Mouse (Mus musculus): ENCODE data around the gene Ankrd52. TPM values are rescaled to one million over a fixed set of nuclear protein-coding genes. Genes with fewer than 3 reads are reported as not detected.
"Not testable (repeated sequence)": the region's sequence is repeated elsewhere in the genome, so short reads cannot be mapped to it uniquely, and the experiment has no call there.

The Ankrd52 gene
- total RNA-seq (2021) = 10 to 100 TPM; 46.5 to 47.5 TPM
- long read RNA-seq, experiment 1 = 0 reads
- long read RNA-seq, experiment 2 = 0 reads

DNA sequence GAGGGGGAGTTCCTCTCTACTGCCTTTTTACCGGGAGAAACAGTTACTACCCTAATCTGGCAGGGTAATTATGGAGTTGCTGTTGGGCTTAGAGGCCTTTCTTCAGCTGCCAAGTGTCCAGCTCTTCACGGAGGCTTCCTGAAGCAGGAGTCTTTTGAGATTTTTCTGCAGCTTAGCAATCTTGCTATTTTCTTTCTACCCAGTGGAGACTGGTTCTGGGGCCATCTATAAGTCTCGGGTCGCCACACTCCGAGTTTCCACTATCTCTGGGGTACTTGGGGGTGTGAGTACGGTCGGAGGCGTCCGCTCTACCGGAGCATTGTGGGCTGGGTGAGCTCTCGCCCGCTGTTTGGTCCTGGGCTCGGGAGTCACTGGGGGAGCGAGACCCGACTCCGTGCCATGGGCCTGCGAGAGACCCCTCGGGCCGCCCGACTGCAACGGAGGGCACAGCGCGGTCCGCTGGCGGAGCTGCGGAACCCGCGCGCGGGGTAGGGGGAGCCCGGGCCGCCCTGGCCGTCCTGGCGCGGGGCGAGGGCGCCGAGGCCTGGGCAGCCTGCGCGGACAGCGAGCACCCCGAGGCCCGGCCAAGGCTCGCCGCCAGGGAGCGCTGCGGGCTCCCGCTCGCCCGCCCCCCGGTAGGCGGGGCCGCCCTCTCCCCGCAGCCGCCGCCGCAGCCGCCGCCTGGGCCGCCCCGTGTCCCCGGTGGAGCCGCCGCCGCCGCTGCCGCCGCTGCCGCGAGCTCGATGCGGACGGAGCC, at the start of gene Ankrd52:
TSS of gene Ankrd52 (plus strand) at position 661 of the 757 bp plus-strand sequence.
- intact Hi-C loops (cut with DNase I) = loop anchor here (2.0 kb wide), 2 partner anchors 32 to 82 kb away; partner anchors contain the start of gene Smarcc2
- DNase-seq = peak; percentile 95 to 97

DNA sequence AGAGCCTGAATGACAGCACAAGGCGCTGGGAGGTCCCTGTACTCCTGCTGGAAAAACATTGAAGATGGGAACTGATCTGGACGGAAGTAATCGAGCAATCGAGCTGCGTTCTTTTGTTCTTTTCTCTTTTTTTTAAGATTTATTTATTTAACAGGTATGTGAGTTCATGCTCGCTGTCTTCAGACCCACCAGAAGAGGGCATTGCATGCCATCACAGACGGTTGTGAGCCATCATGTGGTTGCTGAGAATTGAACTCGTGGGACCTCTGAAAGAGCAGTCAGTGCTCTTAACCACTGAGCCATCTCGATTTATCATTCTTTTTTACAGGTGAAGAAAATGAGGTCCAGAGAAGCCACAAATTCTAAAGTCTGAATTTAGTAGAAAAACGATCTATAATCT, 49.3 kb upstream of the Ankrd52 start:
- intact Hi-C loops (cut with DNase I) = no loop called here
- DNase-seq = no peak

DNA sequence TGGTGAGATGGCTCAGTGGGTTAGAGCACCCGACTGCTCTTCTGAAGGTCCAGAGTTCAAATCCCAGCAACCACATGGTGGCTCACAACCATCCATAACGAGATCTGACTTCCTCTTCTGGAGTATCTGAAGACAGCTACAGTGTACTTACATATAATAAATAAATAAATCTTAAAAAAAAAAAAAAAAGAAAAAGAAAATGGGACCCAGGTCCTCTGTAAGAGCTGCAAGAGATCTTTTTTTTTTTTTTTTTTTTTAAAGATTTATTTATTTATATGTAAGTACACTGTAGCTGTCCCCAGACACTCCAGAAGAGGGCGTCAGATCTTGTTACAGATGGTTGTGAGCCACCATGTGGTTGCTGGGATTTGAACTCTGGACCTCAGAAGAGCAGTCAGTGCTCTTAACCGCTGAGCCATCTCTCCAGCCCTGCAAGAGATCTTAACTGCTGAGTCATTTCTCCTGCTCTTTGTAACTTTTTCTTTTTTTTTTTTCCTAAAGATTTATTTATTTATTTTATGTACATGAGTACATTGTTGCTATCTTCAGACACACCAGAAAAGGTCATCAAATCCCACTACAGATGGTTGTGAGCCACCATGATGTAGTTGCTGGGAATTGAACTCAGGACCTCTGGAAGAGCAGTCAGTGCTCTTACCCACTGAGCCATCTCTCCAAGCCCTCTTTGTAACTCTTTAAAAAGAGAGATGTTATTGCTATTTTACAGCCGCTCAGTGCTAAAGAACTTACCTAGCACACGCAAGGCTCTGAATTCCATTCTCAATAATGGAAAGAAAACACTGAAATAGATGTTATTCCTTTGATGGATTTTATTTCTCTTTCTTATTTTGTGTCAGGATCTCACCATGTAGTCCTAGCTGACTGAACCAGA, 44.3 kb upstream of the Ankrd52 start:
- intact Hi-C loops (cut with DNase I); DNase-seq: not testable (repeated sequence)

DNA sequence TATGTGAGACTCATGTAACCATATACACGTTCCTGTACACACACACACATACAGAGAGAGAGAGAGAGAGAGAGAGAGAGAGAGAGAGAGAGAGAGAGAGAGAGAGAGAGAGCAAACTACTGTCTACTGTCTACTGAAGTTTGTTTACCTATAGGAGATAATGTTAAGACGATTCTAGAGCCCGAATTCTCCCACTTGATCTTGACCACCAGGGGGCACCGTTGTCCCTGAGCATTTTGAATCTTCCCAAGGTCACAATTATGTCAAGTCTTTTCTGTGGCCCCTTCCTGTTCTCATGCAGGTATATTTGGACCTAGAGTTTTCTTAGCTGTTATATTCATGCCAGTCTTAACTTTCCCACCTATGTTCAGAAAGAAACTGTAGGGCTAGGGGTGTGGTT, 41.3 kb upstream of the Ankrd52 start:
- DNase-seq = peak; percentile 81 to 86
- intact Hi-C loops (cut with DNase I) = loop anchor here (1.0 kb wide), 2 partner anchors 23 to 119 kb away; no protein-coding TSS in a partner anchor

DNA sequence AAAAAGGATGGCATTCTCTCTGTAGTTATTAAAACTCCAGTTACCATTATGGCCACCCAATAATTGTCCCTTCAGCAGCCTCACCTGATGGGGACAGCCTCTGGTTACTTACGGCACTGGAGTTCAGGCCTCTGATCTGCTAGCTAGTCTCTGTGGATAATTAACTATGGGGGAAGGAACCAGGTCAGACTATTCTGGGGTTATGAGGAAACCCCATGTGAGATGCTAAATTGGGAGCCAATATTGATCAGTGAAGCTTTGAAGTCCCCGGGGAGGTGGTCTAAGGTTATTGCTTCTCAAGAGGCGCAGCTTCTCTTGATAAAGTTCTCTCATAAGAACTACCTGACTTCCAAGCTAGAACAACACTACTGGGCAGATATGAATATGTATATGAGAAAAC, 40.7 kb upstream of the Ankrd52 start:
- intact Hi-C loops (cut with DNase I) = no loop called here
- no peak for DNase-seq

DNA sequence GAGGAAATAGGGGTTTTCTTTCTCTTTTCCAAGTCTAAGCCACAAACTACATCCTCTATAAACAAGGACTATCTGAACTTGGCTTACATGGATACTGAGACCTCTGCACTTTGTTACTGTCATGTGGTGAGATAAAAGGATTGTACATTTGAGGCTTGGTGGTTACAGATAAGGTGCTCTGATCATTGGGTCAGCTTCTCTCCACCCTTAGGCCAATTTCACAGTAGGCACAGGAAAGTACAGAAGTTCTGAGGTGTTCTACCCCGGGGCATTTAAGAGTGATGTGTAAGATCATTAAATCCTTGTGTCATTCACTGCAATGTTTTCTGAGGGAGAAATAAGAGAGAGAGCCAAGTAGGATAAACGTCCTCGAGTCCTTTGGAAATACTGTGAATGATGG, 40.3 kb upstream of the Ankrd52 start:
- intact Hi-C loops (cut with DNase I) = no loop called here
- no peak for DNase-seq

DNA sequence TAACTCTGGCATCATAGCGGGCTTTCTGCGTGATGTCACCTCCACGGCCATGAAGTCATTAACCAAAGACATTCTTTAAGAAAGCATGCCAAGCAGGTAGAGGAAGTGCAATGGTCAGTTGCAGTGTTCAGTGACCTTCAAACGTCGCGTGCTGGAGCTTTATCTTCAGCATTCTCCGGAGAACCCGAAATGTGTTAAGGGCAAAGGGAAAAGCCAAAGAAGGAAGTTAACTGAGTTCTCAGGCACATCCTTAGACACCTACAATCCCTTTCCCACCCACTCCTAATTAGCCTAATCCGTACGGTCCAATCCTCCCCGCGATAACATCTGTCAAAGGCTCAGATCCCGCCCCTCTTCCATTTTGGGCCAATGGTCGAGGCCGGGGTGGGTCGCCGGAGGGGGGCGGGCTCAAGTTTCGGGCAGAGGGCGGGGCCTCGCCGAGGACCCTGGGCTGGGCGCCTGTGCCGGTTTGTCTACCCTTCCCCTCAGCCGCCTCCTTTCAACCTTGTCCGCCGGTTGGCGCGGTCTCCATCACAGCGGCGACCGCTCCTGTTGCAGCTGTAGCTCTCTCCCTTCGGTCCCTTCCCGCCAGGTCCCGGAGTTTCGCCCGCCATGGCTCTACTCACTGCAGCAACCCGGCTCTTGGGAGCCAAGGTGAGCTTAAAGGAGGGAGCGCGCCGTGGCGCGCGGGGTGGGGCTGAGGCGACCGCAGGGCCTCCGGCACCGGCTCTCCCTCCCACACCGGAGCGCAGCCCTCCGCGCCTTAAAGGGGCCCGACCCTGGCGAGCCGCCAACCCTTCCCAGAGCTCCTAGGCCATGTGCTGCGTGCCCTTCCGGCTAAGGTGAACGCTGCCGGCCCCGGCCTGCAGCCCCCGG, 39.4 kb upstream of the Ankrd52 start, which contains the start of gene Cs:
TSS of gene Cs (plus strand) at position 429 of the 876 bp plus-strand sequence.
- intact Hi-C loops (cut with DNase I) = no loop called here
- peak; percentile 97 to 98 for DNase-seq

DNA sequence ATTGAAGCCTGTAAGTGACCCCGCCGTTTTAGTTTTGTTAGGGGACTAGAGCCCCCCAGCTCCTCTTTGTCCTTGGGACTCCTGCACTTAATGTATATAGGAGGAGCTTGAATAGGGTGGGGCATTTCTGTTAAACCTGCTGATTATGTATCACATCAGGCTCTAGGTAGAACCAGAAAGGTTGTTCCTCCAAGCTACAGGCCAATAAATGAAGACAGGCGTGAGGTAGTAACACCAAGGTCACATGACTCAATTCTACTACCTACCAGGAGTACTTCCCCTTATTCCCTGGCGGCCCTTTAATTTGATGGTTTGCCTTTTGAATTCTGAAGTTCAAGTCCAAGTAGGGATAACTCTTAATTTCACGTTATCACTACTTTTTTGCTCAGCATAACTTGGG, 38.5 kb upstream of the Ankrd52 start:
- DNase-seq = no peak
- intact Hi-C loops (cut with DNase I) = no loop called here

DNA sequence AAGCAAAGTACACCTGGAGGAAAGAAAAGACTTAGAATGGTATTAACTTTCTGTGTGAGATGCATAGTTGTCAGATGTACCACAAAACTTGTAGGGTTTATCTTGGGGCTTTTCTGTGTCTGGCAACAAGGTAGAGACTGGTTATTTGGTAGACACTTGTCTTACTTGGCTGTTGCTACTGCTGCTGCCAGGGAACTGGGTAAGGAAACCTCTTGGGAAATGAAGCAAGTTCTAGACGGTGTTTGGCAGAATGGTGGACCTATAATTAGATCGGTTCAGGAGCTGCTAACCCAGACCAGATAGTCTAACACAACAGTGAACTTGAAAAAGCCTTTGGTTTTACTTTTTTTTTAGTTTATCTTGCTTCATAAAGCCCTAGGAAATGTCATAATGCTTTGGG, 38.0 kb upstream of the Ankrd52 start:
- intact Hi-C loops (cut with DNase I) = no loop called here
- no peak for DNase-seq

DNA sequence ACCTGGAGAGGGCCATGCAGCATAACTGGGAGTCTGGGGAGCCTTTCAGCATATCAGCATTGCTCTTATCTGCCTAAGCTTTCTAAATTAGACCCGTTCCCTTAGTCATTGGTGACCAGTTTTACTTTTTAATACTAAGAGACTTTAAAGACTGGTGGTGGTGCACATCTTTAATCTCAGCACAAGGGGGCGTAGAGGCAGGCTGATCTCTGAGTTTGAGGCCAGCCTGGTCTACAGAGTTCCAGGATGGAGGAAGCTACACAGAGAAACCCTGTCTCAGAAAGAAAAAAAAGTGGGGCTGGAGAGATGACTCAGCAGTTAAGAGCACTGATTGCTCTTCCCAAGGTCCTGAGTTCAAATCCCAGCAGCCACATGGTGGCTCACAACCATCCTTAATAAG, 36.7 kb upstream of the Ankrd52 start:
- no peak for DNase-seq

DNA sequence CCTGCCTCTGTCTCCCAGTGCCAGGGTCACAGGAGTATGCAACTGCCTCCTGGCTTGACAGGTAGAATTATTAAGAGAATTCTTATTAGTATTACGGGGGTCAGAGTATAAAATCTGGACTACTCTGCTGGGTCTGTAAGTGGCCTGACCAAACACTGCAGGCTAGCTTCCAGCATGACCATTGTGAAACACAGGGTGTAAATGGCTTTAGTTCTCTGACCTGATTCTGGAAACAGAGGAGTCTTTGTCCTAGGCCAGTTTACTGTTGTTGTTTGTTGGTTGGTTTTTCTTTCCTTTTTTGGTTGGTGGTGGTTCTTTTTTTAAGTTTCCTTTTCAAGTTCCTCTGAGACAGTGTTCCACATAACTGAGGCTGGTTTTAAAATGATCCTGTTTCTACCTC, 33.5 kb upstream of the Ankrd52 start:
- no peak for DNase-seq
- intact Hi-C loops (cut with DNase I) = no loop called here

More for the DNA sequence above, 36.7 kb upstream of the Ankrd52 start:
- intact Hi-C loops (cut with DNase I) = no loop called here

DNA sequence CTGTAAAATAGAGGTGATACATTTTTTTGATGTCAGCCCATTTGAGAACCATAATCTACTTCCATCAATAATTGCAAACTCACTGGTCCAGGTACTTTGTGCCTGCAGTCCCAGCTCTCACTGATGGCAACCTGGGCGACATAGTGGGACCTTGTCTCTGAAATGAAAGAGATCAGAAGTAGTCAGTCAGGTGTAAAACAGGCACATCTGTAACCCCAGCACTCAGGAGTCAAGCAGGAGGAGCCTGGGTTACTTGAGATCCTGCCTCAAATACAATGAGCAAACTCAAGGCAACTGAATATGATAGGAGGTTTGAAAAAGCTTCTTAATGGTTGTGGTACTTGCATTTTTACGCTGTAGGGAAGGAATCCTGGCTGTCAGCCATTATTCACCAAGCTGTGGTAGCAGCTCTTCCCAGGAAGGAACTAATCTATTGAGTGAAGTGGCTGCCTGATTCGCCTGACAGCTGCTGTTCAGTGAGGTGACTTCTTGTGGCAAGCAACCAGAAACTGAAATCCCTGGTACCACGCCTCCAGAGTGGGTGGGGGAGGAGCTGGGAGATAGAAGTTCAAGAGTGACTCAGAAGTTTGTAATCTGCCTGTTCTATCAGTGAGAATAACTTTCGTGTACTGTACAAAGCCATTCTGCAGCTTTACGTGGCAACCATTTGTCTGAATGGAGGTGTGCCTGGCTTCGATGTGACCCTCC, 32.2 kb upstream of the Ankrd52 start:
- intact Hi-C loops (cut with DNase I) = no loop called here
- DNase-seq = peak; percentile 67 to 77

DNA sequence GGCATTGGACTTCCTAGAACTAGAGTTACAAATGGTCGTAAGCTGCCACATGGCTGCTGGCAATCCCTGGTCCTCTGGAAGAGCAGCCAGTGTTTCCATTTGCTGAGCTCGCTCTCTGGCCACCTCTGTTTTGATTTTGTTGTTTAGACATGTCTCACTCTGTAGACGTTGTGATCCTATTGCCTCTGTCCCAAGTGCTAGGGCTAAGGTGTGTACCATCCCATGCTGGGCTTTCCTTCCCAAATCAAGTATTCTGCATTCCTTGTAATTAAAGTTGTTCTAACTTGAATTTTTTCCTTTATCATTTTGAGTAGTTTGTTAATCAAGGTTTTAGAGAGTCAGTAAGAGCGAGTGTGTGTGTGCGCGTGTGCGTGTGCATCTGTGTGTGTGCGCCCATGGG, 29.4 kb upstream of the Ankrd52 start:
- intact Hi-C loops (cut with DNase I) = no loop called here
- DNase-seq = no peak

DNA sequence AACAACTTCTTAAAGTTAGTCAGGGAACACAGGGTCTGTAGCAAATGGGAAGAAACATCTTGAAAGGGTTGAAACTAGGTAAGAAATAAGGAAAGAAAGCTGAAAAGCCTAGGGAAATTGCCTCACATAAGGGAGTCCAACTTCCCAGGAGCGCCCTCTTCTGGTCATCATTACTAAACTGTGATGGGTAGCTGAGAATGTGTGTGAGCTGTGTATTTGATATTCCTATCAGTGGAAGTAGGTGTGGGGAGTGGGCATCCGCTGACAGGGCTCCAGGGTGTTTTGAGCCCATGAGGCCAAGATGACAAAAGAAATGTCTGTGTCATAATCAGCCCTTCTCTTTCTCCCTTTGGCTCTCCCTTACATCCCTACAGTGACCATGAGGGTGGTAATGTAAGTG, 18.1 kb upstream of the Ankrd52 start:
- peak; percentile 52 to 71 for DNase-seq
- intact Hi-C loops (cut with DNase I) = loop anchor here (1.0 kb wide), 1 partner anchor 23 kb away; no protein-coding TSS in a partner anchor

DNA sequence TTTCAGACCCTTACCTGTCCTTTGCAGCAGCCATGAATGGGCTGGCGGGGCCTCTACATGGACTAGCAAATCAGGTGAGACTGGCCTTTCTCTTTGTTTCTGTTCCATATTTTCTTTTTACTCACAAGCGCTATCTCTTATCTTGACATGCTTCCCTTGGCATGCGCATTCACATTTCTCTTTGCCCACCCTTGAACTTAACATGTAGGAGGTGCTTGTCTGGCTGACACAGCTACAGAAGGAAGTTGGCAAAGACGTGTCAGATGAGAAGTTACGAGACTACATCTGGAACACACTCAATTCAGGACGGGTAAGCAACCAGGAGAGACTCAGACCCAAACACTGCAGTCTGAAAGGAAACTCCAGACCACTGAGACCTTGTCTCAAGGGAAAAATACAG, 17.7 kb upstream of the Ankrd52 start:
- intact Hi-C loops (cut with DNase I) = no loop called here
- no peak for DNase-seq

DNA sequence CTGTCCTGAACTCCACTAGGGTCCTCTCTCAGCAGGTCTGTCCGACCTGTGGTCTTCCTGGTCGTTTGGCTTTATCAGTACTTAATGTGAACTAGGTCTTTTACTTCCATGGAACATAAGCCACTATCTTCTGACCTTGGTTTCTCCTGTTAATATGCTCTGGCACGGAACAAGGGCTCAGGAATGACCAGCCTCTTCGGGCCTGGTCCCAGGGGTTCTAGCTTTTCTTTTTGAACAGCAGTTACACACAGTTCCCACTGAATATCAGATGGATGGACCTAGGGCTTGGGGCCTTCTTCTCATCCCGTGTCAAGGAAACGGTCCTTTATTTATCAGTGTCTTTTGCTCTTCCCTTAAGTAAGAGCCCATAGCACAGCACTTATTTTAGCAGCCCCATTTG, 15.1 kb upstream of the Ankrd52 start:
- intact Hi-C loops (cut with DNase I) = no loop called here
- DNase-seq = no peak

DNA sequence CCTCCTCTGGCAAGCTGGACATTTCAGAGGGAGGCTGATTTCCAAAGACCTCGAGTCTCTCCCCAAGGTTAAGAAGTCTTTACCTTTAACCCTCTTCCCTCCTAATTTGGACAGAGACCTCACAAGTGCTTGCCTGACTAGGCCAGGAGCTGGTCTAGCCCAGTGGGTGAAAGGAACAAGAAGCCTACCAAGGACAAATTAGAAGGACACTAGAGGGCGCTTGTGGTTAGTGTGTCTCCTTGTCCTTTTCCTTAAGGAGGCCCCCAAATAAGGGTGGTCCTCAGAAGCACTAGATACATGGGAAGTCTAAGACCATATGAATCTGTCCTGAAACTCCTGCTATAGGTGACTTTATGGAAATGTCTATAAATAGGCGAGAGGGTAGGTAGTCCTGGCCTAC, 14.3 kb upstream of the Ankrd52 start:
- intact Hi-C loops (cut with DNase I) = no loop called here
- peak in 1 of 2 experiments; percentile 45 for DNase-seq

DNA sequence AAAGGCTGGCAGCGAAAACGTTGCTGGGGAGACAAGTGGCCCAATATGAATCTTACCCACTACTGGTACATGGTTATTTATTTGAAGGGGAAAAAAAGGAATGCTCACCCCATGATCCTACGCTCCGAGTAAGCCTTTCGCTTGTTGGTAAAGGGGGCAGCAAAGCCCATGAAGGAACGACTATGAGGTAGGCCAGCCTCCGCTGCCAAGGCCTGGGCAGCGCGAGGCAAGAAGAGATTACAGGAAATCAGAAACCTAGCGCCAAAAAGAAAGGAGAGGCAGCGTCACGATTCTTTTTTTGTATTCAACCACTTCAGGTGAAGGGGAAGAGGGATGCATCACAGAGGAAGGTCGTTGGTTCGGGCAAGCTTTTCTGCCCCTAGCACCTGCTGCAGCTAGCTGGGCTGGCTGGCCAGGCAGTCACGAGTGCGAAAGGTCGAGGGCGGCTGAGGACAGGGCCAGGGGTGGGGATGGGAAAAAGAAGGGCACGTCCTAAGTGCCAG, 9.0 kb upstream of the Ankrd52 start:
- no peak for DNase-seq
- intact Hi-C loops (cut with DNase I) = no loop called here
